Mouse (Mus musculus): ENCODE data around the gene Top2b.

Top2b gene

DNA sequence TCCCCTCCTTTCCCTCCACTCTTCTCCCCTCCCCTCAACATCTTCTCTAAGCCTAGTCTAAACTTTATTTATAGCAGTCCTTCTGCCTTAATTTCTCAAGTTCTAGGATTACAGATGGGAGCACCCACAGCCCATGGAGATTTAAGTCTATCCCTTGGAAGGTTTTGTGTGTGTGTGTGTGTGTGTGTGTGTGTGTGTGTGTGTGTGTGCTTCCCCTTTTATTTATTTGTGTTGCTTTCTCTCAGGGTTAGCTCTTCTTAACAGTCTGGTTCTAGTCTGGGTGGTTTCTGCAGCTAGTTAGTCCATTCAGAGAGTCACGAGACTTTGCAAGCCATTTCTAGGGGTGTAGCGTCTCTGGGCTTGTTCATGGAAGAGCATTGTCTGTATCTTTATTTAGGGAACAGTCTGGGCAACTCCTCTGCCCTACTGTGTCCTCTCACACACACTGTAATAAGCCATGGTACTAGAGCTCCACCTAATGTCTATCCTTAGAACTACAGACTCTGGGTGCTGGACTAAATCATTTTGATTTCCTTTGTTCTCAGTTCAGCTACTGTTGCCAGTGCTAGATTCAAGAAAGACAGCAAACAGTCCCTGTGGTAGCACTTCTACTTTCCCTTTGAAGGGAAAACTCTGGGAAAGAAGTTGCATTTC, 15.1 kb downstream of the Top2b start:
- CTCF ChIA-PET: interaction anchor here (0.6 to 1.2 kb wide), 9 partner anchors 13 to 897 kb away, joined by 3 to 5 read pairs (median 3); no protein-coding TSS in a partner anchor
- POLR2A ChIA-PET: interaction anchor here (0.7 to 1.3 kb wide), 7 partner anchors 16 to 234 kb away, joined by 3 to 5 read pairs (median 3); no protein-coding TSS in a partner anchor

DNA sequence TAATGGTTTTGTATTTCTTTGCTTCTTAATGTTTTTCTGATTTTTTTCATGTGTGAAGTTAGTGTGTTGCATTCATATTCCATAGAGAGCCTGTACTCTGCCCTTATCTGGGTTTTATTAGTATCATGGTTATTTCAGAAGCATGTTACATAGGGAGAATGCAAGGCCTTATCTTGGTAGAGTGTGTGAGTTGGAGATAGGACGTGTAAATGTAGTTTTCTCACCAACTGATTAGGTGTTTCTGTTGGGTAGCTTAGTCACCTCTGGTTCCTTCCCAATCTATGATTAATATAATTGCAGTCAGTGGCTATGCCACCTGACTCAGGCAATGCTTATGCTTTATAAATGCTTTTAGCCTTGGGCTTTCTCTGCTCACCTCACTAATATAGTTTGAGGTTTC, 19.8 kb downstream of the Top2b start:
- ChIA-PET POLR2A (interaction anchor here in 1 of 4 experiments (1.0 kb wide), 1 partner anchor 141 kb away, joined by 4 read pairs; no protein-coding TSS in a partner anchor), CTCF (no interaction called here)

DNA sequence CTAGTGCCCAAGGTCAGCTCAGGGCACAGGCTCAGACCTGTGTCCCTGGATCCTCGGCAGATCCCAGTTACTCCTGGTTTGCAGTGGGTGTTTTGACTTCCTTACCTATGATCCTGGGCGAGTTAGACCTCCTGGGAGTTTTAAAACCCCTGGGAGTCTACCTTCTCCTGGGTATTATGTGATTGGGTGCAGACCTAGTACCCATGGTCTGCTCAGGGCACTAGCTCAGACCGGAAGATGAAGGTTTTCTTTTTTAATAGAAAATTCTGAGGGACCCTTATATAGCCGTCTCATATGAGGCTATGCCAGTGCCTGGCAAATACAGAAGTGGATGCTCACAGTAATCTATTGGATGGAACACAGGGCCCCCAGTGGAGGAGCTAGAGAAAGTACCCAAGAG, 40.2 kb downstream of the Top2b start:
- ChIA-PET POLR2A (no interaction called here), CTCF (no interaction called here)

DNA sequence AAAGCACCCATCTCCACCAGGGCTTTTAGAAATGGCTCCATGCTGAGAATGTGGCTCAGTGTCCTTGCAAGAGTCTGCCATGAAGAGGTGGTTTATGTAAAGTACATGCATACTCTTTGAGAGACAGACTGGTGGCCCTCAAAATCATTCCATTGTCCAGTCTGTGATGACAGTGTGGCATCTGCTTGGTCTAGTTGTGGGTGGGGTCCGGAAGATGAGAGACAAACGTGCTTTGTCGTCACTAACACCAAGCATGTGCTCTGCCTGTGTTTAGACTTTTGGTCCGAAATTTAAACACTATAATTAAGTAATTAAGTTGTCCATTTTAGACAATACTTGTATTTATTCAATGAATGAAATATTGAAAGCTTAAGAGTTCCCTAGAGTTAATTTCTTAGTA, 49.2 kb downstream of the Top2b start:
- CTCF ChIA-PET: no interaction called here
- POLR2A ChIA-PET: no interaction called here

DNA sequence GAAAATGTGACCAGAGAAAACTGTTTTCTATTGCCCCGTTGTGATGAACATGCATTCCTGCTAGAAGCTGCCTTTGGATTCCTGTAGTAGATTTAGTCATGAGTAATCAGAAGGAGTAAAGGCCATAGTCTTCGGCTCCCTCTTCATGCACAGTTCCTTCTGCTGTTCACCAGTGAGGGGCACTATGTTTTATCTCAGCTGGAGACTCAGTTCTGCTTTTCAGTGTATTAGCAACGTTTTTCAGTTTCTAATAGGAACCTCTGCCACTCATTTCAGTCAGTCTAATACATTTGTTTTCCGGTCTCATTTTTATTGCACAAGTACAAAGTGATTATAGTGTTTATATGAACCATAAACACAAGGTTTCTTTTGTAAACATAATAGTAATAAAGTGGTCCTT, 62.6 kb downstream of the Top2b start:
- POLR2A ChIA-PET: no interaction called here
- CTCF ChIA-PET: interaction anchor here in 1 of 4 experiments (0.6 kb wide), 1 partner anchor 630 kb away, joined by 3 read pairs; no protein-coding TSS in a partner anchor

DNA sequence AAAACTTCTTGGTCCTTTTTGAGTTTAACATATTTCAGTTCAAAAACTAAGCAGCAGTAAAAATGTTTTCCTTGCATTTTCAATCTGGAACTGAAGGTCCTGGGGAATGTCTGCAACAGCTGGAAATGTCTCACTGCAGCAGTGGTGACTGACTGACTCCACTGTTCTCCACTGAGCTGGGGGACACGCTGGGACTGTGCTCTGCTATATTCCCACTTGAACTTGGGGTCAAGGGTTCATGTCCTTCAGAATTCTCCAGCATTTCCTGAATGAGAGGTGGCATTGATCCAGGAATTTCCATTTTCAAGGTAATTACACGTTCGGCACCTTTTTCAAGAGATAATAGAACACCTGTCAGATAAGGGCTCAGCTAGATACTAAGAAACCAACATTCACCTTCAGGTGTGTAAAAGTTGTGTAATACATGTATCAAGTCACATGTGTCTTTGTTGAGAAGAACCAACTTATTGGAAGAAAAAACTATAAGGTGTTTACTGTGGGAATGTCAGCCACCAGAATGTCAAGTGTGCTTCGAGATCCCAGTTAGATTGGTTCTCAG, 67.0 kb downstream of the Top2b start:
- ChIA-PET CTCF (no interaction called here), POLR2A (no interaction called here)

DNA sequence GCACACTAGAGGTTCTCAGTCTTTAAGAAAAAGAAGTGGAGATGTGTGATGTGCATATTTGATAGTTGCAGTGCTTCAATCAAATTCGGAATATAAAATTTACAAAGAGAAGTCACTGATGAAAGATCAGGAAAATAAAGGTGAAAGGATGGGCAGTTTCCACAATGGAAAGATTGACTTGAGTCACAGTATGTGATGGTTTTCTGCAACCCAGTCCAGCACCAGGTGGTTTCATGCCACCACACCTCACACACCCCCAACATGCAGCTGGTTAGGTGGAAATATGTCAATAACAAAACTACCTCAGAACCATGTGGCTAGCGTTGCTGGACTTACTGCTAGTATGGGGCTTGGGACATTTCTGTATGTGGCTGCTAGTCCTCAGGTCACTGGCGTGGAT, 67.6 kb downstream of the Top2b start:
- CTCF ChIA-PET: no interaction called here
- POLR2A ChIA-PET: no interaction called here

DNA sequence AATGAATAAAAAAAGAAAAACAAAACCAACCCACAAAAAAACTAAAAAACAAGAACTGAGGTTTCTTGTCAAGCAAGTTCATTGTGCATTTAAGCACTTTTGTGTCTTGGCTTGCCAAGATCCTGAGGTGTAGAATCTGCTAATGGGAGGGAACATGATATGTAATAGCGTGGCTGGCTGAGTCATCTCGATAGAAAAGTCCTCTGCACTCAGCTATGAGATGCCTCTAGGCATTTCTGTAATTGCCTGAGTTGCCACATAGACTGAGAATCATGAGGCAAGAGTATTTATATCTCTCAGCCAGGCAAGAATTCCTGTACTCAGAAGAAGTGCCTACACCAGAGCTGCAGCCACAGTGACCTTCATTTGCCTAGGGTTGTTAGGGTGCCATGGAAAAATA, 68.2 kb downstream of the Top2b start:
- CTCF ChIA-PET: interaction anchor here in 1 of 4 experiments (1.1 kb wide), 1 partner anchor 14 kb away, joined by 5 read pairs; no protein-coding TSS in a partner anchor
- POLR2A ChIA-PET: interaction anchor here in 2 of 4 experiments (0.6 to 2.0 kb wide), 2 partner anchors 190 to 503 kb away, joined by 4 to 5 read pairs; no protein-coding TSS in a partner anchor

DNA sequence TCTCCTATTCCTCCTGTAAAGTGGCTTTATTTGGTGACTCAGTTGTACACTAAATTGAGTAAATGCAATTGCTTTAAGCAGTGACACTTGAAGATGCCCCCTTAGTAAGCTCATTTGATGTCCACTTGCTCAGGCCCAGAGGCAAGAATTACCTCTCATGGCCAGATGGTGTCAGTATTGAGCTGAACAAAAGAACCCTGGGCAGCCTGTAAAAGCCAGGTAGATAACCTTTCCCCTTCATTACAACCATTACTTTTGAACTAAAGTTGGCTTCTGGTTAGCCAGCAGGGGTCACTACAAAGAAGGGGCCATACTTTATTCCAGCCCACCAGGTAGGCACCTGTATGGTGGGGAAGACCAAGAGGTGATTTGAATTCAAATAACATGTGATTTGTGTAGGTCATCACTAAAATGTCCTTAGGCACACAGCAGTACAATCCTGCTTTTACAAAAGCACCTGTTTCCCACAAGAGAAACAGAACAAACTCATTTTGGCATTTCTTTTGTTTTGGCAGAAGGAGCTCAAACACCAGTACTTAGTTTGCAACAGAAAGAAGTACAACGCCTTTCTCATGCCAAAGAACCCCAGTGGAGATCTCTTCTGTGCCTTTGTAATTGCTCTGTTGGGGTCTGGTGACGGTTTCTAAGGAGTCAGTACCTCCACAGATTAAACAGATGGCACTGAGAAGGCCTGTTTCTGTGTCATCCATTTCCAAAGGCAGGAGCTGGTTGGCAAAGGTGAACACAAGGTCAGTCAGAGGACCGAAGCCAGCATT, 69.6 kb downstream of the Top2b start:
- CTCF ChIA-PET: interaction anchor here (0.5 to 1.5 kb wide), 19 partner anchors 9 to 1752 kb away, joined by 3 to 7 read pairs (median 3); partner anchors contain the start of gene Ngly1 (in 1 of the 4)
- POLR2A ChIA-PET: interaction anchor here in 2 of 4 experiments (0.6 to 2.8 kb wide), 6 partner anchors 10 to 357 kb away, joined by 3 to 10 read pairs (median 4); no protein-coding TSS in a partner anchor

DNA sequence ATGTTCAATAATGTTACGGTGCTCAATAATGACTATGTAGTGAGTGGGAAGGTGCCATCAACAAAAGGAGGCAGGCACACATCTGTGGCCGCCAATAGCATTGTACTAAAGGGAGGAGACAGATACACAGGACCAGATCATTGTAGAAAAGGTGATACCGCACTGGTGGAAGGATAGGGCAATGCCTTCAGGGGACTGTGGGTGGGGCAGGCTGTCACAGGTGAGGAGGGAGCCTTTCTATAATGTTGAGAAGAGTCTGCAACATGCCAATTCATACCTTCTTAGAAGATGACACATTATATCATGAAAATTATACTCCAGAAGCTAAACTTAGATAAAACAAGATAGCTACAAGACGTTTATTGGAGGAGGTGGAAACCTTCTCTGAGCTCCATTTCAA, 72.4 kb downstream of the Top2b start:
- ChIA-PET POLR2A (no interaction called here), CTCF (no interaction called here)

DNA sequence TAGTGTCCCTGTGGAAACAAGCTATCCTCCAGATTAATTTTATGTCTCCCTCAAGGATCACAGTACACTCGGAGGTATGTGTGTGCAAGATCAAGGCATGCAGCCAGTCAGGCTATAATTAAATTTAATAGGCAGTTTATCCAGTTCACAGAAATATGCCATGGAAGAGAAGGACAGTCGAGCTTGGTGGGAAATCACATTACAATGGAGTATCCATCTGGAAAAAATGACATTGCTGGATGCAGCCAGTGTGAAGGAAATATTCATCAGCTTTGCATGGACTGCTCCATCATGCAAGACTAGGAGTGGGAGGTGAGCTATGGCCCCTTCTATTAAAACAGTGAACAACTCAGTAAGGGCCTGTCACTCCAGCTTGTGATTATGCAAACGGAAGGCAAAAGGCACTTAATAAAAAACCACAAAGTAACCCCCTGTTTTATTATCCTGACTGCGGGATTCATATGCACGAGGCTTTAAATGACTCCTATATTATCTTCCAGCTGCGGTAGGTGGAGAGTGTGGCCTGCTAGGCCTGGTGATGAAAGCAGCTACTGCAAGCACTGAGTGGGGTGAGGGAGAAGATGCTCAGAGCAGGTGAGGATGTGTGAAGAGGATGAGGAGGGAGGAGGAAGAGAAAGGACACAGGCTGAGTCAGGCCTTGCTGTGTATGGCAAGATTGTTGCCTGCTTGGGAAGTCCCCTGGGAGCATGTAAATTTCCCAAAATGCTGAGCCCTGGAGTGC, 74.6 kb downstream of the Top2b start:
- POLR2A ChIA-PET: no interaction called here
- CTCF ChIA-PET: no interaction called here

DNA sequence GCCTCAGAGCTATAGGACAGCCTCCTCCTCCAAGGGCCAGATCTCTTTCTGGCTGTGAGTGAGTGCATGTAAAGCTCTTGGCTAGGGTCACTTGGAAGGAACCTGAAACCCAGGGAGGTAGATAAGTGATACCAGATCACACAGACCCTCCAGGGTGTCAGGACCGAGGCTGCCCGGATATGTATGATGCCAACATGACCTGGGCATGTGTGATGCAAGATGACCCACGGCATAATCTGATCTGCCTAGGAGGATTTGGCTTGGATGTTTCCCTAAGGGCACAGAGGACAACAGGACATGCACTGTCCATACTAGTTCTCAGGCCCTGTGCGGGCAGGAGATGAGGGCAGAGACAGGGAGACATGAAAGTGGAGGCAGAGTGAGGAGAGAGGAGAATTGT, 79.9 kb downstream of the Top2b start:
- ChIA-PET POLR2A (interaction anchor here in 1 of 4 experiments (3.0 kb wide), 1 partner anchor 10 kb away, joined by 10 read pairs; no protein-coding TSS in a partner anchor), CTCF (interaction anchor here in 1 of 4 experiments (1.8 kb wide), 1 partner anchor 10 kb away, joined by 7 read pairs; no protein-coding TSS in a partner anchor)

DNA sequence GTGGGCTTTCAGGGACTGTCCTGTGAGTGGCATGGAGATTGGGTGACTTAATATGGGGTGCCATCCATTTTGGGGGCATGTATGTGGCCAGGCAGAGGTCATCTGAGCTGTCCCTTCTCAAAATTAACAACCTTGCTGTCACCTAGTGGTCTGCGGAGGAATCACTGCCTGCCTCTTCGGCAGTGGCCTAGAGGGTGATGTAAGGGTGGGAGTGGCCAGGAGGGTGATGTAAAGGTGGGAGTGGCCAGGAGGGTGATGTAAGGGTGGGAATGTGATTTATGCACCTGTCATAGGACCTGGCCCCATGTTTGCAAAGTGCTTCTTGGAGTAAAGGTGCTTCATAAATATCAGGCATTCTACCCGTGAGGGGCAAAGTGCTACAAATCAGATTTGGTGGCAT, 82.6 kb downstream of the Top2b start:
- POLR2A ChIA-PET: interaction anchor here in 1 of 4 experiments (0.6 to 1.3 kb wide), 2 partner anchors 13 to 1589 kb away, joined by 3 to 6 read pairs; no protein-coding TSS in a partner anchor
- CTCF ChIA-PET: interaction anchor here (0.6 to 1.3 kb wide), 5 partner anchors 13 to 1684 kb away, joined by 3 to 5 read pairs (median 3); no protein-coding TSS in a partner anchor

DNA sequence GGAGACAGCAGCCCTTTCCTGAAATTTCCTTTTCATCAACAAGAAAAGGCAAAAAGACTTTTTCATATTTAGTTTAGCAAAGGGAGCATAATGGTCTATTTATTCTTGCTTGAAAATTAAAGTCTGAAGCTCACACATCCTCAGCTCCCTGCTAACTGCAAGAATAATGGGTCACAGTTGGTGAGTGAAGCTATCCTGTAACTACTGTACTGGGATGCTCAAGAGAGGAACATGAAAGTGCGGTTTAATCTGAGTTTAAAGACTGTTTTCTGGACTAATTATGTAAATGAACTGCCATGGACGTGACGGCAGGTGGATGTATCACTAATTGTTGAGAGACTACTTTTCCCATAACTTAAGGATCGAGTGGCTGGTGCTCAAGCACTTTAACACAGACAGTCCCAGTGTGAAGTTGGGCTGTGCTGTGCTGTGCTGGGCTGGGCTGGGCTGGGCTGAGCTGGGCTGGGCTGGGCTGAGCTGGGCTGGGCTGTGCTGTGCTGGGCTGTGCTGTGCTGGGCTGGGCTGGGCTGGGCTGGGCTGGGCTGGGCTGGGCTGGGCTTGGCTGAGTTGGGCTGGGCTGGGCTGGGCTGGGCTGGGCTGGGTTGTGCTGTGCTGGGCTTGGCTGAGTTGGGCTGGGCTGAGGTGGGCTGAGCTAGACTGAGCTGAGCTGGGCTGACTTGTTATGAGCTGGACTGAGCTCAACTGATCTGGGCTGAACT, 83.4 kb downstream of the Top2b start:
- POLR2A ChIA-PET: interaction anchor here in 1 of 4 experiments (0.6 to 1.3 kb wide), 2 partner anchors 13 to 1590 kb away, joined by 3 to 6 read pairs; no protein-coding TSS in a partner anchor
- CTCF ChIA-PET: interaction anchor here in 2 of 4 experiments (0.6 to 1.3 kb wide), 2 partner anchors 15 to 215 kb away, joined by 3 to 5 read pairs; no protein-coding TSS in a partner anchor

DNA sequence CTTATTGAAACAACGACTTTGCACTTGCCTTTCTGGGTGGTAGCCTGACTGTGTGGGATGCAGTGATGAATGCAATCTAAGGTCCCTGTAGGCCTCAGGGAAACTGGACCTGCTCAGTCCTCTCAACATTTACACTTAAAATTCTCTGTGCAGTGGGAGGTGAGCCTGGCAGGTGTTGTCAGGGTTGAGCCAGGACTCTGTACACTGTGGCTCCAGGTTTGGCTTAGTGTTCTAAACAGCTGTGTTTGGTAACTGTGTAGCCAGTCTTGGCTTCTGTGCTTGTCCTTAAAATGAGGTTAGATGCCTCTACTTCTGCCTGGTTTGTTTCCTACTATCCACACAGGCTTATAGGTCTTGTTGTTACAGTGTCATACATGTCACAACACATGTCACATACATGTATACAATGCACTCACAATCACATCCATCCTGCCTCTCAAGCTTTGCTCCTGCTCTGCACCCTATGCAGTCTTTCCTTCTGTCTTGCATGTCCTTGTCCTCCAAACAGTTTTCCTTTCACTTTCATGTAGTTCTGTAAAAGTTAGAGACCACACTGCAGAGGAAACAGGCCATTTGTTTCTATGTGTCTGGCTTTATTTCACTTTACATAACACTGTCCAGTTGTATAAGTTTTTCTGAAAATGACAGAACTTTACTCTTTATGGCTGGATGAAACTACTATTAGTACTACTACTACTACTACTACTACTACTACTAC, 113.8 kb downstream of the Top2b start:
- ChIA-PET POLR2A (no interaction called here), CTCF (no interaction called here)

DNA sequence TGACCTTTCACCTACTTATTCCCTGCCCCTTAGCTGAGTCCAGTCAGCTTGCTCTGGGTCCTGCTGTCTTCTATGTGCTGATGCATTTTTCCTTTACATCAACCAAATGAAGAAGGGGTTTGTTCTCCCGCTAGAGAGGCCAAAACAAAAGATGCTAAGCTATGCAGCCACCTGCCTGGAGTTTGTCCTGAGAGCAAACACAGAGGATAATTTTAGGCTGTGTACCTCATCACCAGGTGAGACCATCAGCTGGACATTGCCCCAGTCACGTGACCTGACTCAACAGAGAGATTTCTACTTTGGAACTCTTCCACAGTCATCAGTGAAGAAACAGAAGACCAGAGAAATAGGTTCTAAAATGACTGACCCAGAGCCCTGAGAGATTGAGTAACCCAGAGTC, 114.5 kb downstream of the Top2b start:
- ChIA-PET POLR2A (no interaction called here), CTCF (interaction anchor here in 1 of 4 experiments (0.6 kb wide), 1 partner anchor 32 kb away, joined by 3 read pairs; no protein-coding TSS in a partner anchor)

DNA sequence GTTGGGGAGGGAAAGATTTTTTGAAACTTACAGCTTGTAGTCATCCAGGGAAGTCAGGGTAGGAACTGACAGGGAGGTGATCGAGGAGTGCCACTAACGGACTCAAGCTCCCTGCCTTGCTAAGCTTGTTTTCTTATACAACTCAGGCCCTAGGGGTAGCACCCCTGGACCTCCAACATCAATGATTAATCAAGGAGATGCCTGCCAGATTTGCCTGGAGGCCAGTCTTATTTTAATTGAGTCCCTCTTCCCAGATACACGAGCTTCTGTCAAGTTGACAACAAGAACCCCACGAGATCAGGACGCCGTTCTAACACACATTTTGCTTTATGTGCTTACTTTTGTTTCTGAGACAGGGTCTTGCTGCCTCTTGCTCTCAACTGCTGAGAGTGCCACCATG, 115.6 kb downstream of the Top2b start:
- ChIA-PET CTCF (no interaction called here), POLR2A (no interaction called here)

Data from embryonic stem cell, embryonic (primary cell).